Mouse (Mus musculus) lung, adult 2 months (tissue): ENCODE measurements around the gene Per2. TPM values are rescaled to one million over a fixed set of nuclear protein-coding genes. Genes with fewer than 3 reads are reported as not detected.

ENCODE experiments used
- DNase-seq: peaks from one replicate; pipeline ENCODE4 v3.0.0; 2022
- H3K4me1 ChIP-seq: fragments of 200-500 bp; 2 replicates; pipeline ENCODE4 v1.6.1; 2011; ENCODE audit warnings: low read length; ENCODE audit not compliant: control insufficient read depth, insufficient read depth
- H3K4me3 ChIP-seq: fragments of 200-500 bp; replicated peaks from 2 replicates; pipeline ENCODE3; 2011; ENCODE audit warnings: low read depth, mild to moderate bottlenecking, control low read depth, low read length; ENCODE audit errors: extremely low read depth
- CTCF ChIP-seq: fragments of 200-500 bp; IDR thresholded peaks from 2 replicates; pipeline ENCODE4 v1.5.1; 2011; ENCODE audit warnings: mild to moderate bottlenecking, low read length, control low read depth; ENCODE audit not compliant: insufficient read depth
- POLR2A ChIP-seq: fragments of 200-500 bp; IDR thresholded peaks from 2 replicates; pipeline ENCODE4 v1.6.1; 2011; ENCODE audit warnings: low read depth, mild to moderate bottlenecking, control low read depth, low read length, borderline replicate concordance; ENCODE audit errors: extremely low read depth
- WGBS: fragments of 180-500 bp; shearing (Covaris S2); methylation state at CpG from one replicate; pipeline ENCODE4 v1.1.7; 2018; 5-methylcytosine and 5-hydroxymethylcytosine counted together
- polyA plus RNA-seq: library from polyadenylated mRNA; depleted of rRNA; stranded (reverse); fragments of >200 nt; gene quantifications from 2 replicates; pipeline ENCODE4 v1.2.3, GENCODE M21; 2012; rRNA removed

The Per2 gene
- polyA plus RNA-seq, 1 experiment, result 6.9 TPM

DNA sequence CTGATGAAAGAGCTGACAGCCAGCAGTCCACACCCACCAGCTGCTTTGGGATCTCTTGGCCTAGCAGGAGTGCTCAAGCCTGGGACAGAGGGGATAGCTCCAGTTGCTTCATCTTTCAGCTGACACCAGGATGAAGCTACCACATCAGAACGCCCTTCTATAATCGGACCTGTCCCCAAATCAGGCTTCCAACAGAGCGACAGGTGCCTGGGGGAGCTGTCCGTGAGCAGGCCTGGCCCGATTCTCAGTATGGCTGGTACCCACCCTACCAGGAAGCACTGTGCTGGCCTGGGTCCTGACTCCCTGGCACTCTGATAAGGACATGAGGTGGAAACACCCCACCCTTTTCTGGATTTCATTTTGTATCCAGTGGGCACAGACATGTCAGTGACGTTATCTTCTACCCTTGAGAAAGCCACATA lies 85.7 kb downstream of the Per2 start:
- no peak overlapping the region for H3K4me3 ChIP-seq
- no peaks in the 10 kb centered on the region for H3K4me1 ChIP-seq
- WGBS, result 83% methylated on average over 6 of the region's 6 CpGs
- no peak for TF ChIP-seq CTCF
- TF ChIP-seq POLR2A, result no peak
- DNase-seq, result no peak

DNA sequence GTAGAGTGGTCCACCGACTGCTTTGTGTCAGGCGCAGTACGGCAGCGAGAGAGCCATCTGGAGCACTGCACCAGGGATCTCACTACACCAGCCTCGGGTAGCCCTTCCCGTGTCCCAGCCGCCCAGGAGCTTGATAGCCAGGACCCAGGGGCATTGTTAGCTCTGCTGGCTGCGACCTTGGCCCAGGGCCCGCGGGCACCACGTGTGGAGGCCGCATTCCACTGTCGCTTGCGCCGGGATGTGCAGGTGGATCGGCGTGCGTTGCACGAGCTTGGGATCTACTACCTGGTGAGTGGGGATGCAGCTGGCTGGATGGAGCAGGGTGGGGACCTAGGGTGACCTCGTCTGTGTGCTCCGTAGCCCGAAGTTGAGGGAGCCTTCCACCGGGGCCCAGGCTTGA lies 89.1 kb downstream of the Per2 start:
- TF ChIP-seq CTCF (no peak), POLR2A (no peak)
- no peak for DNase-seq
- 82% methylated on average over 23 of the region's 23 CpGs for WGBS

DNA sequence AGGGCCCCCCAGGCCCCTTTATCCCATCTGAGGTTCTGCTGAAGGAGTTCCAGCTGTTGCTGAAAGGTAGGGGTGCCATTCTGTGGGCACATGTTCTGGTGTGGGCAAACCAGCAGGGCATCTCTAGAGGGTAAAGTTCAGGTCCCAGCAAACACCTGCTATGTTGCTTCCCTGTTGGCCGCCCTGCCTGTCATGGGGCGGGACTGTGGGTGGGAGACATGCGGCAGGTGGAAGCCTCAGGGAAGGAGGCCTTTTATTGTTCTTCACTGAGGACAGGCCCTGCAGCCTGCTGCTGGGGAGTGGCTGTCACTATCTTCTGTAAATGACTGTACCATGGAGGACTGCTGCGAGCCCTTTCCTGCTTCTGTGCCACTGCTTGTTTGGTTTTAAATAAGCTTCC lies 89.7 kb downstream of the Per2 start:
- peaks cover 8% of the 10 kb centered on the region; the same call in 1 of the 2 replicates for H3K4me1 ChIP-seq
- H3K4me3 ChIP-seq, result no peak overlapping the region
- no peak for TF ChIP-seq CTCF
- no peak for TF ChIP-seq POLR2A
- WGBS, result 62% methylated on average over 4 of the region's 4 CpGs
- DNase-seq, result no peak

More for the DNA sequence above, 89.1 kb downstream of the Per2 start:
- Histone ChIP-seq H3K4me3 (no peak overlapping the region), H3K4me1 (peaks cover 8% of the 10 kb centered on the region; the same call in 1 of the 2 replicates)

DNA sequence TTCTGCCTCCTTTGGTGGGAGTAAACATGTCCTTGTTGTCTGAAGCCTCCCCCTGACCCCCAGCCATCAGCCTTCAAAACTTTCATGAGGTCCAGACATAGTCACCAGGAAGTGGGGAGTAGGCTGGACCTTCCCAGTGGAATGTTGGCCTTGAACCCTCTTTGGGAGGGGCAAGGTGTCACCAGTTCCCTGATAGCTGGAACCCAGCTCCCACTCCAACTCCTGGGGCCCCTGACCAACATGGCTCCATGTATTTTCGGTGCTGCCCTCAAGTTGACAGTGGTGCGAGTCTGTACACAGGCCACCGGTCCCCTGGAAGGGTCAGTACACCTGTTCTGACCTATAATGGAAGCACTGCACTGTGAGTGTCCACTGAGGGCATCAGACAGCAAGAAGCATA lies 91.8 kb downstream of the Per2 start:
- H3K4me3 ChIP-seq, result no peak overlapping the region
- TF ChIP-seq POLR2A (no peak), CTCF (no peak)
- WGBS, result 95% methylated on average over 3 of the region's 3 CpGs
- DNase-seq, result no peak
- H3K4me1 ChIP-seq, result peaks cover 8% of the 10 kb centered on the region; the same call in 1 of the 2 replicates

DNA sequence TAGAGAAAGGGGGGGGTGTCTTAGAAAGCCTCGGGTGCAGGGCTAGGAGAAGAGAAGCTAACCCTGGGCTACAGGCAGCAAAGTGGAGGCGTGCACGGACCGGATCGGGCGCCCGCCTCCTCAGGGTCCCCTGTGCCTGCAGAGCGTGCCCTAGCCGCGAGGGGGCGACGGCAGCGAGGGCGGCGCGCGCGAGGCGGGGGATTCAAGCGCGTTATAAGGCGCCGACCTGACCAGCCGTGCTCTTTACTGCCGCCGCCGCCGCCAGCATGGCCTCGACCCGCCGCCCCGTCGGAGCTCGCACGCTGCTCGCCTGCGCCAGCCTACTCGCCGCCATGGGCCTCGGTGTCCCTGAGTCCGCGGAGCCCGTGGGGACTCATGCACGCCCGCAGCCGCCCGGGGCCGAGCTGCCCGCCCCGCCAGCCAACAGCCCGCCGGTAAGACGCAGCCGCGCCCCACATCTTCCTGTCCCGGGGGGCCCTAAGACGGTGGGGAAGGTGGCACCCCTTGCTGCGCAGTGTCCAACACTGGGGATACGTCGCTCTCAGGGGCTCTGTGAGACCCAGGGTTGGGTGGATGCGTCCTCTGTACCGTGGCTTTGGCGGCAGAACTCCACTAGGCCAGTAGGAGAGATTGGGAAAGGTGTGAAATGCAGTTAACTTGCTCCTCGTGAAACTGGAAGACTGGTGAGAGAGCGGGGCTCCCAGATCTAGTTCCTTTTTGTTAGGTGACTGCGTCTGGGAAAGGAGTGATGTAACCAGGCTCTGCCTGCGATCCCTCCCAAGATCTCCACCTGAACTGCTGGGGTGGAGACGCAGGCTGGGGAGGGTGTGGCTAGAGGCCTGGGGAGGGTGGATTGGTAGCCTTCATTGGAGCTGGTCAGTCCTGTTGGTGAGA lies 92.7 kb downstream of the Per2 start, which contains the start of gene Erfe:
Erfe (plus strand) TSS at position 216 of the 894 bp plus-strand sequence.
- DNase-seq, result peak; percentile 74
- Histone ChIP-seq H3K4me1 (peaks cover 8% of the 10 kb centered on the region; the same call in 1 of the 2 replicates), H3K4me3 (peak within 1 kb of the TSS; percentile 31)
- TF ChIP-seq POLR2A (no peak), CTCF (peak; percentile 32; the same call in 1 of the 2 replicates)
- 2% methylated on average over 68 of the region's 68 CpGs for WGBS

Other genes starting within 250 kb of the Per2 start
- 21.7 and 29.8 TPM in 2 replicates for gene Ube2f, start 209.0 kb downstream of the Per2 start, polyA plus RNA-seq
- 23.7 and 26.6 TPM in 2 replicates for gene Scly, start 161.0 kb downstream of the Per2 start, polyA plus RNA-seq
- gene Espnl, start 137.2 kb downstream of the Per2 start, polyA plus RNA-seq, result 0.11 and 0.12 TPM in 2 replicates
- 1.4 and 4.6 TPM in 2 replicates for gene Klhl30, start 108.3 kb downstream of the Per2 start, polyA plus RNA-seq
- gene Erfe, start 92.9 kb downstream of the Per2 start, polyA plus RNA-seq, result 0.27 and 0.40 TPM in 2 replicates
- 51.6 and 57.4 TPM in 2 replicates for gene Ilkap, start 60.5 kb downstream of the Per2 start, polyA plus RNA-seq
- gene Hes6, start 45.3 kb downstream of the Per2 start, polyA plus RNA-seq, result 40.5 and 54.4 TPM in 2 replicates
- gene Traf3ip1, start 35.3 kb upstream of the Per2 start, polyA plus RNA-seq, result 16.1 and 20.2 TPM in 2 replicates
- gene Asb1, start 81.2 kb upstream of the Per2 start, polyA plus RNA-seq, result 8.7 and 10.9 TPM in 2 replicates